9 mouse cellular contexts compared by ENCODE assay signal in genomic region chr6:117169910-117170747, GRCm38 (mm10). TPM values are rescaled to one million over a fixed set of nuclear protein-coding genes. Genes with fewer than 3 reads are reported as not detected.
DNase-seq lines count a peak whose midpoint lies in the region; ATAC-seq and TF ChIP-seq lines count a peak whose summit lies in the region.
"Had no signal": no experiment of that assay in that cellular context is flagged by ENCODE, and none has a peak within 500 bp of the region (broad histone marks: within the 10 kb centered on the region; RNA-seq: fewer than 3 reads in every experiment).

No protein-coding gene starts in this region.

- H3K36me3 ChIP-seq in ES-E14 (ENCODE audit: control insufficient read depth, insufficient read depth, low read length, poor library complexity, severe bottlenecking): no peaks in the 10 kb centered on the region
- no peaks in the 10 kb centered on the region for H3K36me3 ChIP-seq in hindbrain, embryonic 12.5 days
- 0 out of 2 replicates have a peak, but pooled peaks cover 3% of the 10 kb centered on the region for H3K36me3 ChIP-seq in liver, embryonic 15.5 days (replicated peaks)

- H3K9ac ChIP-seq in ES-E14 (ENCODE audit: insufficient read depth, low read depth, low read length, poor library complexity, severe bottlenecking): no peak overlapping the region
- H3K9ac ChIP-seq in hindbrain, embryonic 12.5 days: peak overlapping the region; percentile 70; the same call in 1 of the 2 replicates
- no peak overlapping the region for H3K9ac ChIP-seq in liver, embryonic 15.5 days

- peaks cover 3% of the 10 kb centered on the region; the same call in 1 of the 2 replicates for H3K4me1 ChIP-seq in cerebellum, adult 2 months (ENCODE audit: control insufficient read depth, insufficient read depth, low read length)
- H3K4me1 ChIP-seq in ES-E14 (ENCODE audit: control insufficient read depth in 2 of 2, insufficient read depth in 2 of 2, low read length in 2 of 2, poor library complexity in 1 of 2): peaks cover 0 to 8% of the 10 kb centered on the region in 2 experiments; a peak in 1 of 4 replicates
- peaks cover 32% of the 10 kb centered on the region for H3K4me1 ChIP-seq in hindbrain, embryonic 12.5 days
- H3K4me1 ChIP-seq in liver, embryonic 15.5 days (replicated peaks): peaks cover 11% of the 10 kb centered on the region; the same call in 1 of the 2 replicates

- ATAC-seq in hindbrain, embryonic 12.5 days (ENCODE audit: low FRiP score): no peak
- ATAC-seq in liver, embryonic 15.5 days (ENCODE audit: insufficient read depth): no peak

- TF ChIP-seq POLR2A in cerebellum, adult 2 months (IDR thresholded peaks at IDR 0.05; ENCODE audit: borderline replicate concordance, insufficient read depth, low read length): no peak

- no peaks in the 10 kb centered on the region for H3K9me3 ChIP-seq in ES-E14 (ENCODE audit: control insufficient read depth, insufficient read depth, low read depth, low read length)
- no peaks in the 10 kb centered on the region for H3K9me3 ChIP-seq in hindbrain, embryonic 12.5 days (replicated peaks)
- H3K9me3 ChIP-seq in liver, embryonic 15.5 days (replicated peaks): no peaks in the 10 kb centered on the region

- in situ Hi-C loops in ES-E14 (cut with MboI; ENCODE audit: low sequenced_read_pairs in 2 of 2, unreplicated experiment in 2 of 2): loop anchor here (5.0 to 10.0 kb wide), 2 partner anchors 655 to 657 kb away; no protein-coding TSS in a partner anchor

- no peak overlapping the region for H3K27ac ChIP-seq in cerebellum, adult 2 months (ENCODE audit: insufficient read depth, low read length)
- no peak overlapping the region for H3K27ac ChIP-seq in ES-E14 (ENCODE audit: insufficient read depth, low read depth, low read length, poor library complexity, severe bottlenecking)
- no peak overlapping the region for H3K27ac ChIP-seq in hindbrain, embryonic 12.5 days
- no peak overlapping the region for H3K27ac ChIP-seq in liver, embryonic 15.5 days (replicated peaks)
- H3K27ac ChIP-seq: macrophage had no signal

- WGBS in cerebellum, adult 2 months: 55% methylated on average over 10 of the region's 10 CpGs
- WGBS in hindbrain, embryonic 12.5 days: 17% methylated on average over 10 of the region's 10 CpGs
- WGBS in liver, embryonic 15.5 days (ENCODE audit: insufficient replicate concordance): 20% methylated on average over 10 of the region's 10 CpGs

- TF ChIP-seq CTCF in cerebellum, adult 2 months (IDR thresholded peaks at IDR 0.05; ENCODE audit: borderline replicate concordance, insufficient read depth, low read depth, low read length): no peak

- no peak for DNase-seq in cerebellum, adult 2 months
- DNase-seq in cerebellum, adult 9-10 months: no peak
- DNase-seq in ES-E14 (ENCODE audit: low read depth, low spot score): no peak
- no peak for DNase-seq in thymus, postnatal 4 days
- DNase-seq in cerebellum, postnatal 25 days: no peak
- DNase-seq in adrenal gland, adult (ENCODE audit: inconsistent age in 2 of 2, low spot score in 1 of 2): no peak

- peak overlapping the region; percentile 94 for H3K4me2 ChIP-seq in hindbrain, embryonic 12.5 days (replicated peaks)
- peak overlapping the region; percentile 54 for H3K4me2 ChIP-seq in liver, embryonic 15.5 days

- peak overlapping the region; percentile 56 for H3K4me3 ChIP-seq in cerebellum, adult 2 months (replicated peaks; ENCODE audit: insufficient read depth, low read depth, low read length)
- H3K4me3 ChIP-seq in ES-E14 (ENCODE audit: insufficient read depth in 1 of 2, low read depth in 1 of 2, low read length in 2 of 2, poor library complexity in 1 of 2, severe bottlenecking in 1 of 2): no peak overlapping the region
- peak overlapping the region; percentile 64 for H3K4me3 ChIP-seq in hindbrain, embryonic 12.5 days
- peak overlapping the region; percentile 58 for H3K4me3 ChIP-seq in liver, embryonic 15.5 days (replicated peaks)

- H3K27me3 ChIP-seq in cerebellum, adult 2 months (ENCODE audit: control insufficient read depth, insufficient read depth, low read length): no peaks in the 10 kb centered on the region; the same call in 1 of the 2 replicates
- H3K27me3 ChIP-seq in hindbrain, embryonic 12.5 days: peaks cover 63% of the 10 kb centered on the region
- peaks cover 49% of the 10 kb centered on the region for H3K27me3 ChIP-seq in liver, embryonic 15.5 days

TF ChIP-seq in ES-E14, 5 proteins besides CTCF, POLR2A, EP300 and RAD21:
- TF ChIP-seq ZC3H11A (IDR thresholded peaks at IDR 0.05; ENCODE audit: borderline replicate concordance, low read depth, low read length): no peak
- no peak for TF ChIP-seq HCFC1 (IDR thresholded peaks at IDR 0.05; ENCODE audit: borderline replicate concordance, insufficient read depth, low read length)
- no peak for TF ChIP-seq MAFK (IDR thresholded peaks at IDR 0.05; ENCODE audit: insufficient read depth, low read depth, low read length)
- TF ChIP-seq CHD2 (IDR thresholded peaks at IDR 0.05; ENCODE audit: low read depth, low read length): no peak
- peak; percentile 81 for TF ChIP-seq ZNF384 (IDR thresholded peaks at IDR 0.05; ENCODE audit: low read depth, low read length)

RNA-seq across cellular contexts. Expression of gene Cxcl12, which starts 1.8 kb away (rescaled TPM):
- 46.5 and 49.0 TPM in 2 replicates for polyA plus RNA-seq in cerebellum, adult 2 months (2012; rRNA removed)
- 1.8 and 11.6 TPM in 2 replicates for total RNA-seq in ES-E14 (2012; rRNA removed)
- 79.3 and 91.9 TPM in 2 replicates for polyA plus RNA-seq in hindbrain, embryonic 12.5 days (2016; fragmentation: Nextera tagmentation; extraction: Ambion mirVana)
- polyA plus RNA-seq in liver, embryonic 15.5 days (2015; fragmentation: Nextera tagmentation; extraction: Ambion mirVana): 54.7 and 58.1 TPM in 2 replicates

Comparison
In these comparisons a context has a peak if more than half of its experiments do, and no peak if none do; other contexts are left out.
1. H3K4me3 ChIP-seq: peak in cerebellum, adult 2 months (single experiment), hindbrain, embryonic 12.5 days (single experiment) and liver, embryonic 15.5 days (single experiment); none in ES-E14 (0 of 2).